Mouse (Mus musculus) heart, adult 2 months (tissue): Measurements from ENCODE around the gene Rnf225.

Experiments used
- CTCF ChIP-seq: fragments of 200-600 bp; IDR thresholded peaks from 2 replicates; pipeline ENCODE4 v1.8.1; 2022; ENCODE audit warnings: antibody characterized with exemption, mild to moderate bottlenecking, moderate library complexity
- EP300 ChIP-seq: fragments of 200-500 bp; IDR thresholded peaks from 2 replicates; pipeline ENCODE4 v1.6.1; 2011; ENCODE audit warnings: low read depth, low read length, control low read depth; ENCODE audit not compliant: insufficient read depth
- POLR2A ChIP-seq: fragments of 200-500 bp; IDR thresholded peaks from 2 replicates; pipeline ENCODE4 v1.6.1; 2011; ENCODE audit warnings: mild to moderate bottlenecking, low read depth, low read length, control low read depth; ENCODE audit not compliant: insufficient read depth

- TF ChIP-seq CTCF: no peak
- TF ChIP-seq EP300: no peak
- no peak for TF ChIP-seq POLR2A
Observed at GRCm38 (mm10) chr7:12901517-12901916, 25.7 kb upstream of the Rnf225 start.
